Mouse (Mus musculus) forebrain, postnatal 0 days (tissue): Measurements from ENCODE around the gene Ptprr. TPM values are rescaled to one million over a fixed set of nuclear protein-coding genes. Genes with fewer than 3 reads are reported as not detected.

Source experiments
- ATAC-seq: fragments of 200-750 bp; cut with Nextera tagmentation; 2 replicates; pipeline ENCODE4 v1.8.0; 2017; ENCODE audit warnings: mild to moderate bottlenecking, moderate library complexity
- DNase-seq: peaks from one replicate; pipeline ENCODE4 v3.0.0-alpha.2; 2015
- H3K27ac ChIP-seq: fragments of 300-500 bp; sonication (generic); 2 replicates; pipeline ENCODE4 v1.5.1; 2014; ENCODE audit warnings: low read depth, mild to moderate bottlenecking, antibody characterized with exemption, low read length, moderate library complexity, mixed read lengths
- H3K27me3 ChIP-seq: fragments of 300-500 bp; sonication (generic); 2 replicates; pipeline ENCODE4 v1.6.1; 2014; ENCODE audit warnings: mild to moderate bottlenecking, low read length, mixed read lengths; ENCODE audit not compliant: insufficient read depth
- H3K36me3 ChIP-seq: fragments of 300-500 bp; sonication (generic); 2 replicates; pipeline ENCODE4 v1.6.1; 2014; ENCODE audit warnings: mild to moderate bottlenecking, moderate library complexity; ENCODE audit not compliant: insufficient read depth
- H3K4me1 ChIP-seq: fragments of 300-500 bp; sonication (generic); 2 replicates; pipeline ENCODE4 v1.6.1; 2014; ENCODE audit warnings: antibody characterized with exemption; ENCODE audit not compliant: insufficient read depth
- H3K4me2 ChIP-seq: fragments of 300-500 bp; sonication (generic); 2 replicates; pipeline ENCODE4 v1.6.1; 2014; ENCODE audit warnings: low read depth, mild to moderate bottlenecking, moderate library complexity
- H3K4me3 ChIP-seq: fragments of 300-500 bp; sonication (generic); 2 replicates; pipeline ENCODE4 v1.5.1; 2014; ENCODE audit warnings: low read depth, low read length, mixed read lengths
- H3K9ac ChIP-seq: fragments of 300-500 bp; sonication (generic); 2 replicates; pipeline ENCODE4 v1.6.1; 2014; ENCODE audit warnings: mild to moderate bottlenecking
- H3K9me3 ChIP-seq: fragments of 300-500 bp; sonication (generic); 2 replicates; pipeline ENCODE4 v1.6.1; 2016; ENCODE audit warnings: low read length
- CTCF ChIP-seq: sonication (generic); IDR thresholded peaks from 2 replicates; pipeline ENCODE4 v1.5.1; 2016; ENCODE audit warnings: antibody characterized with exemption, control low read depth, low read depth
- WGBS: fragments of 180-500 bp; shearing (Covaris S2); extraction: QIAGEN DNeasy Blood & Tissue Kit; methylation state at CpG from one replicate; pipeline ENCODE4 v1.1.7; 2014; 5-methylcytosine and 5-hydroxymethylcytosine counted together
- polyA plus RNA-seq: library from polyadenylated mRNA; unstranded; fragments of >200 nt; fragmentation: Nextera tagmentation; extraction: Ambion mirVana; gene quantifications from 2 replicates; pipeline ENCODE4 v1.2.1, GENCODE M21; 2015
- total RNA-seq: library from RNA; depleted of rRNA; stranded (reverse); fragments of >200 nt; gene quantifications from 2 replicates; pipeline ENCODE4 v1.2.3, GENCODE M21; 2014

The Ptprr gene
- total and polyA plus RNA-seq, 2 experiments from 2014 or later = 19.6 to 21.3 TPM

GRCm38 (mm10) chr10:116162338-116162737, 144.3 kb downstream of the Ptprr start:
- H3K4me2 ChIP-seq = no peak overlapping the region
- 86% methylated on average over 10 of the region's 12 CpGs for WGBS
- H3K9me3 ChIP-seq = no peaks in the 10 kb centered on the region
- no peak overlapping the region for H3K27ac ChIP-seq
- no peak for DNase-seq
- H3K4me3 ChIP-seq = no peak overlapping the region
- TF ChIP-seq CTCF = no peak
- no peak for ATAC-seq
- no peaks in the 10 kb centered on the region for H3K27me3 ChIP-seq
- no peaks in the 10 kb centered on the region for H3K4me1 ChIP-seq
- no peak overlapping the region for H3K9ac ChIP-seq
- H3K36me3 ChIP-seq = no peaks in the 10 kb centered on the region

GRCm38 (mm10) chr10:116175324-116175883, 157.4 kb downstream of the Ptprr start:
- no peaks in the 10 kb centered on the region for H3K4me1 ChIP-seq
- H3K36me3 ChIP-seq = no peaks in the 10 kb centered on the region
- WGBS = 37% methylated on average over 10 of the region's 10 CpGs
- no peak for ATAC-seq
- no peak for DNase-seq
- no peaks in the 10 kb centered on the region for H3K27me3 ChIP-seq
- peak overlapping the region; percentile 8; the same call in 1 of the 2 replicates for H3K4me2 ChIP-seq
- H3K9me3 ChIP-seq = no peaks in the 10 kb centered on the region
- no peak overlapping the region for H3K9ac ChIP-seq
- TF ChIP-seq CTCF = no peak
- H3K4me3 ChIP-seq = no peak overlapping the region
- H3K27ac ChIP-seq = no peak overlapping the region

- Histone ChIP-seq H3K9me3 (no peaks in the 10 kb centered on the region), H3K4me2 (peak overlapping the region; percentile 22), H3K9ac (no peak overlapping the region), H3K4me1 (no peaks in the 10 kb centered on the region), H3K27me3 (no peaks in the 10 kb centered on the region), H3K27ac (no peak overlapping the region), H3K36me3 (no peaks in the 10 kb centered on the region), H3K4me3 (no peak overlapping the region; the same call in 1 of the 2 replicates)
- DNase-seq (no peak), ATAC-seq (no peak)
- TF ChIP-seq CTCF = no peak
- WGBS = 32% methylated on average over 21 of the region's 21 CpGs
These were observed 159.6 kb downstream of the Ptprr start for GRCm38 (mm10) chr10:116177390-116178179.

GRCm38 (mm10) chr10:116181235-116181634, 163.2 kb downstream of the Ptprr start:
- TF ChIP-seq CTCF = no peak
- H3K4me3 ChIP-seq = no peak overlapping the region
- no peaks in the 10 kb centered on the region for H3K9me3 ChIP-seq
- no peak for DNase-seq
- no peak overlapping the region for H3K9ac ChIP-seq
- H3K27ac ChIP-seq = no peak overlapping the region
- no peaks in the 10 kb centered on the region for H3K4me1 ChIP-seq
- ATAC-seq = no peak
- no peak overlapping the region for H3K4me2 ChIP-seq
- no peaks in the 10 kb centered on the region for H3K36me3 ChIP-seq
- H3K27me3 ChIP-seq = no peaks in the 10 kb centered on the region
- 85% methylated on average over 5 of the region's 5 CpGs for WGBS

- TF ChIP-seq CTCF = no peak
- no peaks in the 10 kb centered on the region for H3K4me1 ChIP-seq
- DNase-seq (no peak), ATAC-seq (no peak)
- WGBS = 74% methylated on average over 5 of the region's 5 CpGs
- no peaks in the 10 kb centered on the region for H3K27me3 ChIP-seq
- H3K4me2 ChIP-seq = no peak overlapping the region
- H3K4me3 ChIP-seq = no peak overlapping the region
- H3K27ac ChIP-seq = no peak overlapping the region
- H3K36me3 ChIP-seq = no peaks in the 10 kb centered on the region
- no peak overlapping the region for H3K9ac ChIP-seq
- no peaks in the 10 kb centered on the region for H3K9me3 ChIP-seq
These were observed 164.2 kb downstream of the Ptprr start for GRCm38 (mm10) chr10:116182221-116182620.

- no peak for ATAC-seq
- no peak for TF ChIP-seq CTCF
- DNase-seq = no peak
These were observed 165.2 kb downstream of the Ptprr start for GRCm38 (mm10) chr10:116183258-116183657.

GRCm38 (mm10) chr10:116191724-116192123, 173.7 kb downstream of the Ptprr start:
- no peaks in the 10 kb centered on the region for H3K36me3 ChIP-seq
- 85% methylated on average over 2 of the region's 2 CpGs for WGBS
- ATAC-seq = no peak
- no peak for TF ChIP-seq CTCF
- no peak overlapping the region for H3K27ac ChIP-seq
- H3K4me1 ChIP-seq = no peaks in the 10 kb centered on the region
- H3K4me2 ChIP-seq = no peak overlapping the region
- DNase-seq = no peak
- no peak overlapping the region for H3K4me3 ChIP-seq
- H3K9me3 ChIP-seq = no peaks in the 10 kb centered on the region
- H3K9ac ChIP-seq = no peak overlapping the region
- H3K27me3 ChIP-seq = no peaks in the 10 kb centered on the region

More at GRCm38 (mm10) chr10:116183258-116183657, 165.2 kb downstream of the Ptprr start:
- Histone ChIP-seq H3K36me3 (no peaks in the 10 kb centered on the region), H3K27me3 (no peaks in the 10 kb centered on the region), H3K4me2 (no peak overlapping the region), H3K4me3 (no peak overlapping the region), H3K4me1 (no peaks in the 10 kb centered on the region), H3K27ac (no peak overlapping the region), H3K9me3 (no peaks in the 10 kb centered on the region), H3K9ac (no peak overlapping the region)
- 75% methylated on average over 3 of the region's 3 CpGs for WGBS
